Mouse (Mus musculus) cerebellum, adult 9-11 months (tissue): ENCODE measurements around the gene Zfp157.
"Not testable (repeated sequence)": the region's sequence is repeated elsewhere in the genome, so short reads cannot be mapped to it uniquely, and the experiment has no call there.

Experiments
- DNase-seq: peaks from one replicate; pipeline ENCODE4 v3.0.0; 2022

Gene Zfp157

GRCm38 (mm10) chr5:138441286-138442194, at the start of gene Zfp157:
TSS of gene Zfp157 (plus strand) at chr5:138441468.
- DNase-seq, result peak; percentile 94

- no peak for DNase-seq
Measured at GRCm38 (mm10) chr5:138397795-138398337, 43.4 kb upstream of the Zfp157 start.

GRCm38 (mm10) chr5:138400431-138400830, 40.8 kb upstream of the Zfp157 start:
- not testable (repeated sequence) for DNase-seq

GRCm38 (mm10) chr5:138458371-138458770, 17.1 kb downstream of the Zfp157 start:
- no peak for DNase-seq

- DNase-seq, result no peak
Measured at GRCm38 (mm10) chr5:138459107-138459506, 17.8 kb downstream of the Zfp157 start.

- DNase-seq, result peak; percentile 25
Measured at GRCm38 (mm10) chr5:138473601-138474000, 32.3 kb downstream of the Zfp157 start.

GRCm38 (mm10) chr5:138504548-138504947, 63.3 kb downstream of the Zfp157 start:
- not testable (repeated sequence) for DNase-seq
